Mouse (Mus musculus) layer of hippocampus, adult 9-10 months (tissue): ENCODE results near the gene Olfr1233.

Experiments
- DNase-seq: peaks from one replicate; pipeline ENCODE4 v3.0.0; 2022; ENCODE audit warnings: low spot score

The Olfr1233 gene

GRCm38 (mm10) chr2:89342298-89342697 lies at the start of gene Olfr1233:
Gene Olfr1233 (minus strand): TSS chr2:89342398.
- DNase-seq, result no peak

GRCm38 (mm10) chr2:89364765-89365164 lies 22.6 kb upstream of the Olfr1233 start, which contains the start of gene Olfr1234:
Gene Olfr1234 (minus strand): TSS chr2:89364865.
- no peak for DNase-seq

GRCm38 (mm10) chr2:89329575-89329974 lies 12.6 kb downstream of the Olfr1233 start, which contains the start of gene Olfr1232:
Gene Olfr1232 (minus strand): TSS chr2:89329675.
- no peak for DNase-seq

- no peak for DNase-seq
Measured at GRCm38 (mm10) chr2:89306974-89307373, 35.2 kb downstream of the Olfr1233 start, which contains the start of gene Olfr1231. Gene Olfr1231 (minus strand): TSS chr2:89307074.

GRCm38 (mm10) chr2:89297168-89297567 lies 45.0 kb downstream of the Olfr1233 start, which contains the start of gene Olfr1230:
Gene Olfr1230 (minus strand): TSS chr2:89297268.
- DNase-seq, result no peak

GRCm38 (mm10) chr2:89287914-89288313 lies 54.3 kb downstream of the Olfr1233 start, which contains the start of gene Olfr1229:
Gene Olfr1229 (minus strand): TSS chr2:89288014.
- no peak for DNase-seq
